Mouse (Mus musculus) liver, adult (tissue): Measurements from ENCODE around the gene Padi4.

Experiments used
- GATA4 ChIP-seq: IDR thresholded peaks from 2 replicates; pipeline ENCODE4 v1.6.1; 2014; ENCODE audit warnings: mild to moderate bottlenecking, low read length; ENCODE audit not compliant: insufficient replicate concordance

Gene Padi4

GRCm38 (mm10) chr4:140702611-140703327 is 71.3 kb downstream of the Padi4 start:
- TF ChIP-seq GATA4 = no peak

DNA sequence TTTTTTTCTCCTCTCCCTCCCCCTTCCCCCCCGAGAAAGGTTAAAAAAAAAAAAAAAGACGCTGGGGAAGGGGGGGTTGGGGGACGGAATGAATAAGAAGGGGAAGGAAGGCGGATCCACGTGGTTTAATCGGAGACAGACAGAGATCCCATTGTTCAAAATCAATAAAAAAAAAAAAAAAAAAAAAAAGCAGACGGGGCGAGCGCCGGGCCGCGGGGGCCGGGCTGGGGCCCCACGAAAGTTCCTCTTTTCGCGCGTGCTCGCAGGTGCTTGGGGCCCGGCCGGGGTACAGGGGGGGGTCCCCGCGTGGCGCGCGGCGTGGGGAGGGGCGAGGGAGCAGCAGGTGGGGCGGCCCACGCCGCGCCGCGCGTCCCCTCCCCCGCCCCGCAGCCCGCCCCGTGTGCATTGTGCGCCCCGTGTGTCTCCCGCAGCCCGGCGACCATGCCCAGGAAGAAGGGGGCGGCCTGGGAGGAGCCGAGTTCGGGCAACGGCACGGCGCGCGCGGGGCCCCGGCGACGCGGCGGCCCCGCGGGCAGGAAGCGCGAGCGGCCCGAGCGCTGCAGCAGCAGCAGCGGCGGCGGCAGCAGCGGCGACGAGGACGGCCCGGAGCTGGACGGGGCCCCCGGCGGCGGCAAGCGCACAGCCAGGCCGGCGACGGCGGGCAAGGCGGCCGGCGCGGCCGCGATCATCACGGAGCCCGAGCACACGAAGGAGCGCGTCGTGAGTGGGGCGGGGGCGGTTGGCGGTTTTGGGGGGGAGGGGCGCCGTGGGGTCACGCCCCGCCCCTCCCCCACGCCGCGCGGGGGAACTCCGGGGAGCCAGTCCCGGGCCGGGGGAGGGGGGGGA is 72.1 kb downstream of the Padi4 start:
- TF ChIP-seq GATA4 = no peak

DNA sequence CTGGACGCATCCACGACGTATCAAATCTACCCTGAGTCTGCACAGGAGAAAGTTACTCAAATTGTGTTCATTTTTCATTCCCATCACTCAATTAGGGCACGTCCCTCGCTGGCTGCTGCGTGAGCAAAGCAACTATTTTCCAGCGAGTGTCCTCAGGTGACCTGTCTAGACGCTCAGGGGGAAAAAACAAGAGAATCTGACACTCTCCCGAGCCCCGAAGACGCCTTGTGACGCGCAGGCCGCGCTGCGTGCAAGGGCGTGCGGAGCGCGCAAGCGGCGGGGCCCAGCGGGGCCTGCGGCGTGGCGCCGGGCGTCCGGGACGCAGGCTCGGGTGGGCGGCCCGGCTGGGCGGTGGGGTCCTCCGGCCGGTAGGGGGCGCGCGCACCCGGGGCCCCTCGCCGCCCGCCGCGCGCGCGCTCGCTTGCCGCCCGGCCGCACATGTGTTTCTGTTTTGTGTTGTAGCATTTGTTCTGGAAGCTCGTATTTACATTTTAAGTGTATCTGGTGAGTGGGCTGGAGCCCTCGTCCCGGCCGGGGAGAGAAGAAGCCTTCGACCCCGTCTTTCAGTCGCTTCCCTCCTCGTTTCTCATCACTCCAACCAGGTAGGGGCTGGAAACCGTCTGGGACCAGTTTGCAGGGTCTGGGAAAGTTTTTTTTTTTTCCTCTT is 72.9 kb downstream of the Padi4 start:
- no peak for TF ChIP-seq GATA4

- TF ChIP-seq GATA4 = no peak
Observed at GRCm38 (mm10) chr4:140700269-140701018, 73.6 kb downstream of the Padi4 start, which contains the start of gene Rcc2. Rcc2 (plus strand) TSS chr4:140700541.

- no peak; the same call in 1 of the 2 replicates for TF ChIP-seq GATA4
Observed at GRCm38 (mm10) chr4:140699441-140700127, 74.5 kb downstream of the Padi4 start.
